ENCODE assay signal across 9 mouse cellular contexts in genomic region chr16:14377321-14377720, GRCm38 (mm10). TPM values are rescaled to one million over a fixed set of nuclear protein-coding genes. Genes with fewer than 3 reads are reported as not detected.
DNase-seq lines count a peak whose midpoint lies in the region; ATAC-seq and TF ChIP-seq lines count a peak whose summit lies in the region.
"Had no signal": no experiment of that assay in that cellular context is flagged by ENCODE, and none has a peak within 500 bp of the region (broad histone marks: within the 10 kb centered on the region; RNA-seq: fewer than 3 reads in every experiment).

No protein-coding gene starts in this region.

- H3K4me1 ChIP-seq in hindbrain, embryonic 15.5 days (replicated peaks), result no peaks in the 10 kb centered on the region
- H3K4me1 ChIP-seq in hindbrain, embryonic 12.5 days, result 0 out of 2 replicates have a peak, but pooled peaks cover 3% of the 10 kb centered on the region
- H3K4me1 ChIP-seq in lung, embryonic 16.5 days (replicated peaks; ENCODE audit: control insufficient read depth, insufficient read depth, low read length), result peaks cover 14% of the 10 kb centered on the region

- no peaks in the 10 kb centered on the region for H3K36me3 ChIP-seq in hindbrain, embryonic 15.5 days
- no peaks in the 10 kb centered on the region for H3K36me3 ChIP-seq in hindbrain, embryonic 12.5 days
- no peaks in the 10 kb centered on the region for H3K36me3 ChIP-seq in lung, embryonic 16.5 days (ENCODE audit: control insufficient read depth, insufficient read depth, low read length)

- no peak for TF ChIP-seq CTCF in brain, embryonic 14.5 days (IDR thresholded peaks at IDR 0.05; ENCODE audit: borderline replicate concordance, extremely low read depth, insufficient read depth, insufficient read length)

- peak; percentile 77 for DNase-seq in brain, embryonic 14.5 days (ENCODE audit: low read depth)
- peak; percentile 18 to 32 for DNase-seq in frontal cortex, postnatal 10 days (ENCODE audit: low spot score in 2 of 2)
- peak; percentile 30 for DNase-seq in kidney, postnatal 10 days
- no peak for DNase-seq in retina, postnatal 1 day

- peak; percentile 86 for ATAC-seq in hindbrain, embryonic 15.5 days (ENCODE audit: low FRiP score, low read depth)
- no peak for ATAC-seq in hindbrain, embryonic 12.5 days (ENCODE audit: low FRiP score)
- ATAC-seq in lung, embryonic 16.5 days (ENCODE audit: low read depth), result peak; percentile 57
- ATAC-seq in erythroblast, adult 5-6 weeks (replicated peaks; ENCODE audit: low FRiP score, poor library complexity, severe bottlenecking), result no peak

- H3K4me3 ChIP-seq in hindbrain, embryonic 15.5 days, result no peak overlapping the region
- H3K4me3 ChIP-seq in hindbrain, embryonic 12.5 days, result no peak overlapping the region
- no peak overlapping the region for H3K4me3 ChIP-seq in lung, embryonic 16.5 days (ENCODE audit: low read length)

- no peak for TF ChIP-seq POLR2A in brain, embryonic 14.5 days (IDR thresholded peaks at IDR 0.05; ENCODE audit: borderline replicate concordance, extremely low read depth, insufficient read depth, insufficient read length, poor library complexity, severe bottlenecking)

- H3K9ac ChIP-seq in hindbrain, embryonic 15.5 days, result no peak overlapping the region
- H3K9ac ChIP-seq in hindbrain, embryonic 12.5 days, result no peak overlapping the region
- no peak overlapping the region for H3K9ac ChIP-seq in lung, embryonic 16.5 days (ENCODE audit: low read length)

- 93% methylated on average over 2 of the region's 2 CpGs for WGBS in hindbrain, embryonic 15.5 days
- WGBS in hindbrain, embryonic 12.5 days, result 92% methylated on average over 2 of the region's 2 CpGs
- 45% methylated on average over 2 of the region's 2 CpGs for WGBS in lung, embryonic 16.5 days

- no peak overlapping the region for H3K4me2 ChIP-seq in hindbrain, embryonic 15.5 days
- H3K4me2 ChIP-seq in hindbrain, embryonic 12.5 days (replicated peaks), result no peak overlapping the region
- no peak overlapping the region for H3K4me2 ChIP-seq in lung, embryonic 16.5 days (ENCODE audit: low read depth, low read length)

- H3K9me3 ChIP-seq in hindbrain, embryonic 15.5 days, result no peaks in the 10 kb centered on the region
- H3K9me3 ChIP-seq in hindbrain, embryonic 12.5 days (replicated peaks), result no peaks in the 10 kb centered on the region
- no peaks in the 10 kb centered on the region for H3K9me3 ChIP-seq in lung, embryonic 16.5 days (ENCODE audit: control insufficient read depth, low read length)
- H3K9me3 ChIP-seq: G1E had no signal

- no peak overlapping the region for H3K27ac ChIP-seq in hindbrain, embryonic 15.5 days (replicated peaks)
- no peak overlapping the region for H3K27ac ChIP-seq in hindbrain, embryonic 12.5 days
- peak overlapping the region; percentile 43 for H3K27ac ChIP-seq in lung, embryonic 16.5 days (ENCODE audit: low read length)

- no peaks in the 10 kb centered on the region for H3K27me3 ChIP-seq in hindbrain, embryonic 15.5 days
- H3K27me3 ChIP-seq in hindbrain, embryonic 12.5 days, result no peaks in the 10 kb centered on the region
- no peaks in the 10 kb centered on the region for H3K27me3 ChIP-seq in lung, embryonic 16.5 days (ENCODE audit: control insufficient read depth, insufficient read depth, low read depth, low read length)

RNA-seq across cellular contexts. Expression of gene Abcc1, which starts 16.0 kb away (rescaled TPM):
- polyA plus RNA-seq in hindbrain, embryonic 15.5 days (2015; fragmentation: Nextera tagmentation; extraction: Ambion mirVana), result 8.1 and 9.8 TPM in 2 replicates
- polyA plus RNA-seq in hindbrain, embryonic 12.5 days (2016; fragmentation: Nextera tagmentation; extraction: Ambion mirVana), result 9.6 and 10.9 TPM in 2 replicates
- polyA plus RNA-seq in brain, embryonic 14.5 days (2012; rRNA removed), result 12.3 and 12.4 TPM in 2 replicates
- 8.8 and 9.2 TPM in 2 replicates for polyA plus RNA-seq in lung, embryonic 16.5 days (2015; fragmentation: Nextera tagmentation; extraction: Ambion mirVana)
- total RNA-seq in erythroblast, adult 5-6 weeks (2015; ENCODE audit: low replicate concordance), result 3.6 and 18.3 TPM in 2 replicates
- 3.2 and 5.0 TPM in 2 replicates for total RNA-seq in erythroblast, adult 5-6 weeks (2017; ENCODE audit: low replicate concordance)

Comparison
In these comparisons a context has a peak if more than half of its experiments do, and no peak if none do; other contexts are left out.
1. ATAC-seq: peak in hindbrain, embryonic 15.5 days (single experiment) and lung, embryonic 16.5 days (single experiment); none in hindbrain, embryonic 12.5 days (single experiment) and erythroblast, adult 5-6 weeks (single experiment).